Mouse (Mus musculus): ENCODE data around the gene Map3k7. TPM values are rescaled to one million over a fixed set of nuclear protein-coding genes. Genes with fewer than 3 reads are reported as not detected.

Gene Map3k7
- polyA plus RNA-seq, 2 experiments: 42.1 to 56.4 TPM

GRCm38 (mm10) chr4:32060686-32061085 is 96.8 kb downstream of the Map3k7 start:
- no peak for TF ChIP-seq POLR2A (IDR thresholded peaks at IDR 0.05; ENCODE audit: borderline replicate concordance, extremely low read depth, insufficient read depth, insufficient read length)
- no peaks in the 10 kb centered on the region for H3K9me3 ChIP-seq (ENCODE audit: control insufficient read depth, low read length)
- 92% methylated on average over 4 of the region's 4 CpGs for WGBS

GRCm38 (mm10) chr4:32062381-32063059 is 98.6 kb downstream of the Map3k7 start:
- ATAC-seq (ENCODE audit: low FRiP score, low read depth) (no peak), DNase-seq (ENCODE audit: low spot score) (no peak)
- Histone ChIP-seq H3K9ac (ENCODE audit: low read depth, low read length, severe bottlenecking) (no peak overlapping the region), H3K4me2 (replicated peaks; ENCODE audit: low read depth, low read length, severe bottlenecking) (no peak overlapping the region), H3K4me3 (replicated peaks; ENCODE audit: low read length) (no peak overlapping the region), H3K4me1 (ENCODE audit: control insufficient read depth, insufficient read depth, low read length) (no peaks in the 10 kb centered on the region), H3K27me3 (ENCODE audit: control insufficient read depth, insufficient read depth, low read length) (no peaks in the 10 kb centered on the region), H3K36me3 (ENCODE audit: control insufficient read depth, insufficient read depth, low read length) (no peaks in the 10 kb centered on the region), H3K9me3 (ENCODE audit: control insufficient read depth, low read length) (no peaks in the 10 kb centered on the region), H3K27ac (replicated peaks; ENCODE audit: low read depth, low read length) (no peak overlapping the region)
- WGBS: 61% methylated on average over 4 of the region's 4 CpGs
- no peak for TF ChIP-seq POLR2A (IDR thresholded peaks at IDR 0.05; ENCODE audit: borderline replicate concordance, extremely low read depth, insufficient read depth, insufficient read length)

More at GRCm38 (mm10) chr4:32060686-32061085, 96.8 kb downstream of the Map3k7 start:
- Histone ChIP-seq H3K27ac (replicated peaks; ENCODE audit: low read depth, low read length) (no peak overlapping the region), H3K4me3 (replicated peaks; ENCODE audit: low read length) (no peak overlapping the region), H3K36me3 (ENCODE audit: control insufficient read depth, insufficient read depth, low read length) (no peaks in the 10 kb centered on the region), H3K4me2 (replicated peaks; ENCODE audit: low read depth, low read length, severe bottlenecking) (no peak overlapping the region), H3K4me1 (ENCODE audit: control insufficient read depth, insufficient read depth, low read length) (no peaks in the 10 kb centered on the region), H3K27me3 (ENCODE audit: control insufficient read depth, insufficient read depth, low read length) (no peaks in the 10 kb centered on the region), H3K9ac (ENCODE audit: low read depth, low read length, severe bottlenecking) (no peak overlapping the region)
- ATAC-seq (ENCODE audit: low FRiP score, low read depth) (no peak), DNase-seq (ENCODE audit: low spot score) (no peak)

- DNase-seq (ENCODE audit: low spot score): no peak
- Histone ChIP-seq H3K27me3 (ENCODE audit: control insufficient read depth, insufficient read depth, low read length) (no peaks in the 10 kb centered on the region), H3K9me3 (ENCODE audit: control insufficient read depth, low read length) (no peaks in the 10 kb centered on the region), H3K4me2 (replicated peaks; ENCODE audit: low read depth, low read length, severe bottlenecking) (no peak overlapping the region), H3K27ac (replicated peaks; ENCODE audit: low read depth, low read length) (no peak overlapping the region), H3K36me3 (ENCODE audit: control insufficient read depth, insufficient read depth, low read length) (no peaks in the 10 kb centered on the region), H3K4me3 (replicated peaks; ENCODE audit: low read length) (no peak overlapping the region), H3K4me1 (ENCODE audit: control insufficient read depth, insufficient read depth, low read length) (no peaks in the 10 kb centered on the region), H3K9ac (ENCODE audit: low read depth, low read length, severe bottlenecking) (no peak overlapping the region)
- TF ChIP-seq POLR2A (IDR thresholded peaks at IDR 0.05; ENCODE audit: borderline replicate concordance, extremely low read depth, insufficient read depth, insufficient read length): no peak
- ATAC-seq (ENCODE audit: low FRiP score, low read depth): no peak
- 90% methylated on average over 3 of the region's 3 CpGs for WGBS
These were observed 99.4 kb downstream of the Map3k7 start for GRCm38 (mm10) chr4:32063291-32063690.

Data from limb, embryonic 14.5 days (tissue).